Mouse (Mus musculus) liver, embryonic 15.5 days (tissue): ENCODE data around the gene Ptprm. TPM values are rescaled to one million over a fixed set of nuclear protein-coding genes. Genes with fewer than 3 reads are reported as not detected.

ENCODE experiments used
- ATAC-seq: fragments of 200-750 bp; cut with Nextera tagmentation; 2 replicates; pipeline ENCODE4 v1.8.0; 2017; ENCODE audit warnings: moderate number of reproducible peaks, mild to moderate bottlenecking, moderate library complexity; ENCODE audit not compliant: insufficient read depth
- H3K27ac ChIP-seq: fragments of 300-500 bp; sonication (generic); replicated peaks from 2 replicates; pipeline ENCODE4 v1.5.1; 2015; ENCODE audit warnings: mild to moderate bottlenecking, inconsistent platforms
- H3K27me3 ChIP-seq: fragments of 300-500 bp; sonication (generic); 2 replicates; pipeline ENCODE4 v1.6.1; 2015; ENCODE audit warnings: mild to moderate bottlenecking, inconsistent platforms
- H3K36me3 ChIP-seq: fragments of 300-500 bp; sonication (generic); replicated peaks from 2 replicates; pipeline ENCODE4 v1.6.1; 2015; ENCODE audit warnings: moderate library complexity, mild to moderate bottlenecking, inconsistent platforms
- H3K4me1 ChIP-seq: fragments of 300-500 bp; sonication (generic); replicated peaks from 2 replicates; pipeline ENCODE4 v1.6.1; 2015; ENCODE audit warnings: inconsistent platforms
- H3K4me2 ChIP-seq: fragments of 300-500 bp; sonication (generic); 2 replicates; pipeline ENCODE4 v1.6.1; 2015; ENCODE audit warnings: moderate library complexity, mild to moderate bottlenecking, inconsistent platforms
- H3K4me3 ChIP-seq: fragments of 300-500 bp; sonication (generic); replicated peaks from 2 replicates; pipeline ENCODE4 v1.5.1; 2015; ENCODE audit warnings: mild to moderate bottlenecking, inconsistent platforms
- H3K9ac ChIP-seq: fragments of 300-500 bp; sonication (generic); 2 replicates; pipeline ENCODE4 v1.6.1; 2015; ENCODE audit warnings: moderate library complexity, mild to moderate bottlenecking, inconsistent platforms
- H3K9me3 ChIP-seq: fragments of 300-500 bp; sonication (generic); replicated peaks from 2 replicates; pipeline ENCODE4 v1.6.1; 2016; ENCODE audit warnings: inconsistent platforms
- WGBS: fragments of 180-500 bp; shearing (Covaris S2); methylation state at CpG from one replicate; pipeline ENCODE4 v1.1.7; 2015; ENCODE audit warnings: mixed read lengths; ENCODE audit not compliant: insufficient replicate concordance; 5-methylcytosine and 5-hydroxymethylcytosine counted together
- polyA plus RNA-seq: library from polyadenylated mRNA; unstranded; fragments of >200 nt; fragmentation: Nextera tagmentation; extraction: Ambion mirVana; gene quantifications from 2 replicates; pipeline ENCODE4 v1.2.1, GENCODE M21; 2015

Gene Ptprm
- polyA plus RNA-seq, 1 experiment from 2014 or later, result 1.4 TPM

GRCm38 (mm10) chr17:67133440-67134103 lies 220.7 kb downstream of the Ptprm start:
- Histone ChIP-seq H3K9me3 (no peaks in the 10 kb centered on the region), H3K4me3 (no peak overlapping the region), H3K4me1 (no peaks in the 10 kb centered on the region), H3K36me3 (no peaks in the 10 kb centered on the region), H3K4me2 (no peak overlapping the region), H3K9ac (no peak overlapping the region), H3K27me3 (no peaks in the 10 kb centered on the region), H3K27ac (no peak overlapping the region)
- 24% methylated on average over 13 of the region's 13 CpGs for WGBS
- no peak; the same call in 1 of the 2 replicates for ATAC-seq

- Histone ChIP-seq H3K9ac (no peak overlapping the region), H3K9me3 (no peaks in the 10 kb centered on the region)
- 67% methylated on average over 4 of the region's 4 CpGs for WGBS
Measured at GRCm38 (mm10) chr17:67133026-67133425, 221.2 kb downstream of the Ptprm start.

GRCm38 (mm10) chr17:67127530-67127929 lies 226.7 kb downstream of the Ptprm start:
- no peak overlapping the region for H3K9ac ChIP-seq
- 59% methylated on average over 7 of the region's 7 CpGs for WGBS
- ATAC-seq, result no peak
- no peaks in the 10 kb centered on the region for H3K27me3 ChIP-seq
- H3K27ac ChIP-seq, result no peak overlapping the region
- no peaks in the 10 kb centered on the region for H3K36me3 ChIP-seq
- H3K4me3 ChIP-seq, result no peak overlapping the region
- no peaks in the 10 kb centered on the region for H3K4me1 ChIP-seq
- no peaks in the 10 kb centered on the region for H3K9me3 ChIP-seq
- H3K4me2 ChIP-seq, result no peak overlapping the region

More at GRCm38 (mm10) chr17:67133026-67133425, 221.2 kb downstream of the Ptprm start:
- Histone ChIP-seq H3K4me2 (no peak overlapping the region), H3K4me3 (no peak overlapping the region), H3K4me1 (no peaks in the 10 kb centered on the region), H3K36me3 (no peaks in the 10 kb centered on the region), H3K27ac (no peak overlapping the region), H3K27me3 (no peaks in the 10 kb centered on the region)
- ATAC-seq, result no peak

DNA sequence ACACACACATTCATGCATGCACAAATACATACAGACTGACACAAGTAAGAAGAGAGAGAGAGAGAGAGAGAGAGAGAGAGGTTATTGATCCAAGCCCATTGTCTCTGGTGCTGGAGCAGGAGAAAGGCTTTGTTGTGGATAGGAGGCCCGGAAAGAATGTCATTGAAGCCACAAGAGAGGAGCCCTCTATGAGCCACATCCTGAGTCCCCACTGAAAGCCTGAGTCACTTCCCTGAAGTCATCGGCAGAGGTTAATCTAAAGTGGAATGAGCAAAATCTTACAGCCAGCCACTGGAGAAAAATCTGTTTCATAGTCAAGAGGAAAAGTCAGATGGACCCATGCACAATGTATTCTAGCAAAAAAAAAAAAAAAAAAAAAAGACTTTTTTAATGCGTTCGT lies 228.7 kb downstream of the Ptprm start:
- H3K9ac ChIP-seq, result no peak overlapping the region
- H3K4me1 ChIP-seq, result no peaks in the 10 kb centered on the region
- H3K27me3 ChIP-seq, result no peaks in the 10 kb centered on the region
- ATAC-seq, result no peak
- no peak overlapping the region for H3K27ac ChIP-seq
- 34% methylated on average over 4 of the region's 4 CpGs for WGBS
- H3K9me3 ChIP-seq, result no peaks in the 10 kb centered on the region
- H3K36me3 ChIP-seq, result no peaks in the 10 kb centered on the region
- no peak overlapping the region for H3K4me3 ChIP-seq
- no peak overlapping the region for H3K4me2 ChIP-seq

GRCm38 (mm10) chr17:67124294-67124693 lies 230.0 kb downstream of the Ptprm start:
- 45% methylated on average over 5 of the region's 5 CpGs for WGBS
- no peak overlapping the region for H3K4me2 ChIP-seq
- H3K36me3 ChIP-seq, result no peaks in the 10 kb centered on the region
- no peak for ATAC-seq
- no peaks in the 10 kb centered on the region for H3K27me3 ChIP-seq
- no peak overlapping the region for H3K27ac ChIP-seq
- H3K9me3 ChIP-seq, result no peaks in the 10 kb centered on the region
- no peak overlapping the region for H3K4me3 ChIP-seq
- H3K9ac ChIP-seq, result no peak overlapping the region
- no peaks in the 10 kb centered on the region for H3K4me1 ChIP-seq

- Histone ChIP-seq H3K4me1 (no peaks in the 10 kb centered on the region), H3K9ac (no peak overlapping the region), H3K27me3 (no peaks in the 10 kb centered on the region), H3K36me3 (no peaks in the 10 kb centered on the region), H3K4me2 (no peak overlapping the region), H3K27ac (no peak overlapping the region), H3K4me3 (no peak overlapping the region), H3K9me3 (no peaks in the 10 kb centered on the region)
- 55% methylated on average over 5 of the region's 5 CpGs for WGBS
- no peak for ATAC-seq
Measured at GRCm38 (mm10) chr17:67123722-67124121, 230.5 kb downstream of the Ptprm start.

DNA sequence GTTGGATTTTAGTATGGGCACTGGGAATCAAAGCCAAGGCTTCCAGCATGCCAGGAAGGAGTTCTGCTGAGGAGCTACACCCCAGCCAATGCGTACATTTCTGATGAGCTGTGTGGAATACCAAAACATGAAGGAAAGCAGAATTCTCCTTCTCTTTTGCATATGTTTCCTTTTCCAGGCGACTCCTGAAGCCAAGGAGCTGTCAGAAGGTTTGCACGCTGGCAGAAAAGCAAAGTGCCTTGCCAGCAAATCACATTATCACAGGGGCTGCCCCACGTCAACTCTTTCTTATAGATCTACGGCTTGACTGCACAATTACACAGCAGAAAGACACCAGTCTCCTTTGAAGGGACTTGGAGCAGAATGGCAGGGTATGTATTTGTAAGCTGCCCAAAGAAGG lies 233.4 kb downstream of the Ptprm start:
- no peak overlapping the region for H3K9ac ChIP-seq
- no peak for ATAC-seq
- no peaks in the 10 kb centered on the region for H3K4me1 ChIP-seq
- no peaks in the 10 kb centered on the region for H3K36me3 ChIP-seq
- no peaks in the 10 kb centered on the region for H3K9me3 ChIP-seq
- no peak overlapping the region for H3K4me2 ChIP-seq
- H3K27me3 ChIP-seq, result no peaks in the 10 kb centered on the region
- H3K27ac ChIP-seq, result no peak overlapping the region
- H3K4me3 ChIP-seq, result no peak overlapping the region
- WGBS, result 62% methylated on average over 5 of the region's 5 CpGs

DNA sequence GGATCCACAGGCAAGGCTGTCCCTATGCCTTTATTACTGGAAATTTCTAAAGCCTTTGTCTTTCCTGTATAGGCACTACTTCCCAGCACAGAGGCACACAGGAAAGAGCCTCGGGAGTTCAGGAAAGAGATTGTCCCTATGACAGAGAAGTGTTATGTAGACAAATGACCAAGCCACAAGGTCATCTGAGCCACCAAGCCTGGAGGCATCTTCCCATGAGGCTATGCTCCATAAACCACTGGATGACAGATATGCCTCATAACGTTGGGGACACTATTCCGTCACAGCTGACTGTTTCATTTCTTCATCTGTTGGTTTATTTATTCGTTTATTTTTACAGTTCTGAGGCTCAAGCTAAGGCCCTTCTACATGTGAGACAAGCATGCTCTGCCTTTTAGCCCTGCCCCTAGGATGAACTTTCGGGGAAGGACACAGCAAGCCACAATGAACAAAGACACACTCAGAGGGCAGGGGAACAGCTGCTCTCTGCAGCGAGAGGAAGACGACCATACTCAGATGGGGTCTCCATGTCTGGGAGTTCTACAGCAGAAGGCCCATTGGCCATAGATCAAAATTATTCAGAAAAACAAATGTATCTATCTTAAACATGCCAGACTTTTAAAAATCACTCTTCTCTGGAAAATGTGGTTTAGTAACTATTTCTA lies 235.4 kb downstream of the Ptprm start:
- WGBS, result 48% methylated on average over 7 of the region's 7 CpGs
- H3K4me3 ChIP-seq, result no peak overlapping the region
- no peak for ATAC-seq

GRCm38 (mm10) chr17:67114842-67115241 lies 239.4 kb downstream of the Ptprm start:
- Histone ChIP-seq H3K4me3 (no peak overlapping the region), H3K4me2 (no peak overlapping the region), H3K36me3 (no peaks in the 10 kb centered on the region), H3K9ac (no peak overlapping the region), H3K27me3 (no peaks in the 10 kb centered on the region), H3K9me3 (no peaks in the 10 kb centered on the region), H3K27ac (no peak overlapping the region), H3K4me1 (no peaks in the 10 kb centered on the region)
- 46% methylated on average over 2 of the region's 2 CpGs for WGBS
- ATAC-seq, result no peak

More for the DNA sequence above, 235.4 kb downstream of the Ptprm start:
- Histone ChIP-seq H3K4me1 (no peaks in the 10 kb centered on the region), H3K4me2 (no peak overlapping the region), H3K36me3 (no peaks in the 10 kb centered on the region), H3K27me3 (no peaks in the 10 kb centered on the region), H3K9ac (no peak overlapping the region), H3K9me3 (no peaks in the 10 kb centered on the region), H3K27ac (no peak overlapping the region)

DNA sequence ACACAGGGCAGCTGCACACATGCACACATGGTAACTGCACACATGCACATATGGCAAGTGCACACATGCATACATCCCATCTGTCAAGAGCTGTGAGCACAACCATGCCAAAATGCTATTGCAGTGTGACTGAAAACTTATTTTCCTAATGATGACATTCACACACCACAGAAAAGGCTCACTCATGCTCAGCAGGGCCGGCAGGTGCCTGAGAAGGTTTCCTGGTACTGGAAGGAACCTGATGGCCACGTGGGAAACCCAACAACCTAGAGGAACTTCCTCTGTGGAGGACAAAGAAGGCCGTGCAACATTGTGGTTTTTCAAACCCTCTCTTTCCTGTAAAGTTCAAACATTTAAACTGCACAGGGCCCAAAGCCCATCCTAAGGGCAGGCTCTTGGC lies 241.6 kb downstream of the Ptprm start:
- Histone ChIP-seq H3K36me3 (no peaks in the 10 kb centered on the region), H3K9me3 (no peaks in the 10 kb centered on the region), H3K27ac (no peak overlapping the region), H3K4me3 (no peak overlapping the region), H3K9ac (no peak overlapping the region), H3K4me1 (no peaks in the 10 kb centered on the region), H3K27me3 (no peaks in the 10 kb centered on the region), H3K4me2 (no peak overlapping the region)
- no peak for ATAC-seq
- 19% methylated on average over 3 of the region's 3 CpGs for WGBS

DNA sequence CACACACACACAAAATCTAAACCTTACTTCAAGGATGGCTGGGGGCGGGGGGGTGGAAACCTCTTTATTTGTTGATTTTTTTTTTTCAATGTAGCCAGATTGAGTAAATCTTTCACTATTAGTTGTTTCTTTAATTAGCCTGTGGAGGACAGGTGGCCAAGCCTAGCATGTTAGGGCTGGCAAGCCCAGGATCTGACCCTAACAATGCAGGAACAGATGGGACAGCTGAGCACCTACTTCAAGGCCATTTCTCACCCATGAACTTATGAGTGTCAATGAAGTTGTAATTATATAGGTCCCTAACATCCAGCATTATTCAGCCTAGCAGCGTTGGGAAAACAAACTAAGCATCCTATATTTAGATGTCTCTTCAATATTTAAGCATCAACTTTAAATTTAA lies 248.1 kb downstream of the Ptprm start:
- no peaks in the 10 kb centered on the region for H3K4me1 ChIP-seq
- no peaks in the 10 kb centered on the region for H3K36me3 ChIP-seq
- no peaks in the 10 kb centered on the region for H3K9me3 ChIP-seq
- no peak overlapping the region for H3K4me3 ChIP-seq
- 60% methylated on average over 2 of the region's 2 CpGs for WGBS
- no peak overlapping the region for H3K27ac ChIP-seq
- no peak for ATAC-seq
- no peak overlapping the region for H3K9ac ChIP-seq
- no peak overlapping the region for H3K4me2 ChIP-seq
- H3K27me3 ChIP-seq, result no peaks in the 10 kb centered on the region

GRCm38 (mm10) chr17:67102051-67102450 lies 252.2 kb downstream of the Ptprm start:
- Histone ChIP-seq H3K4me2 (no peak overlapping the region), H3K27ac (no peak overlapping the region), H3K9me3 (no peaks in the 10 kb centered on the region), H3K4me3 (no peak overlapping the region), H3K9ac (no peak overlapping the region), H3K27me3 (no peaks in the 10 kb centered on the region), H3K4me1 (no peaks in the 10 kb centered on the region), H3K36me3 (no peaks in the 10 kb centered on the region)
- ATAC-seq, result no peak
- 59% methylated on average over 6 of the region's 6 CpGs for WGBS
